Mouse (Mus musculus) megakaryocyte, embryonic 14.5 days (primary cell): ENCODE results near the gene Fsip1. TPM values are rescaled to one million over a fixed set of nuclear protein-coding genes. Genes with fewer than 3 reads are reported as not detected.

Experiments used
- H3K27me3 ChIP-seq: replicated peaks from 2 replicates; pipeline ENCODE3; 2012; ENCODE audit warnings: inconsistent platforms
- H3K36me3 ChIP-seq: replicated peaks from 2 replicates; pipeline ENCODE3; 2012; ENCODE audit warnings: low read length, inconsistent platforms, mixed read lengths
- H3K4me1 ChIP-seq: 2 replicates; pipeline ENCODE4 v1.6.1; 2012; ENCODE audit warnings: inconsistent platforms
- H3K4me3 ChIP-seq: replicated peaks from 2 replicates; pipeline ENCODE3; 2012; ENCODE audit warnings: moderate library complexity, mild to moderate bottlenecking, inconsistent platforms
- H3K9me3 ChIP-seq: 2 replicates; pipeline ENCODE4 v1.6.1; 2012; ENCODE audit warnings: inconsistent platforms
- FLI1 ChIP-seq: IDR thresholded peaks from 2 replicates; pipeline ENCODE4 v1.6.1; 2012; ENCODE audit warnings: low read length, inconsistent platforms, mixed read lengths
- GATA1 ChIP-seq: IDR thresholded peaks from 3 replicates; pipeline ENCODE4 v1.6.1; 2012; ENCODE audit warnings: mixed read lengths, low read length, inconsistent platforms, borderline replicate concordance
- polyA plus RNA-seq: library from polyadenylated mRNA; stranded (reverse); fragments of >175 nt; gene quantifications from 2 replicates; pipeline ENCODE4 v1.2.3, GENCODE M21; 2012; ENCODE audit warnings: low replicate concordance; ENCODE audit not compliant: insufficient read depth

Gene Fsip1
- polyA plus RNA-seq, 1 experiment, result not detected

DNA sequence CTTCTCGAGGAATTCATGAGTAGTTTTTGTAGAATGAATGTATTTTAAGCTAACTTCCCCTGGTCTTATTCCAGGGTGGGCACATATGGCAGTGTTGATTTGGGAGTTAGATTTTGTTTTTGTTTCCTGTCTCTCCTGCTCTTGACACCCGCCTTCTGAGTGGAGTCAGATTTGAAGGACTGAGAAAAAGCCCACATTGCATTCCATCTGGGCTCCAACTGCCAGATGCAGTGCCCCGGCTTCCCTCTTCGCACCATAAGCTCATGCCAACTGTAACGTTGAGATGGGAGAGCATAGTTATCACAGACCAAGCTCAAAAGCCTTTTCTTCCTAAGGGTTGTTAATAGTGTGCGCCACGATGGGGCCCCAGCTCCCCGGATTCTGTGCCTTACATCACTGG is 5.9 kb upstream of the Fsip1 start:
- Histone ChIP-seq H3K36me3 (no peaks in the 10 kb centered on the region), H3K4me3 (no peak overlapping the region), H3K27me3 (peaks cover 16% of the 10 kb centered on the region), H3K4me1 (0 out of 2 replicates have a peak, but pooled peaks cover 4% of the 10 kb centered on the region), H3K9me3 (peaks cover 4% of the 10 kb centered on the region)
- no peak for TF ChIP-seq FLI1
- TF ChIP-seq GATA1, result no peak

GRCm38 (mm10) chr2:118259746-118260145 is 3.0 kb upstream of the Fsip1 start:
- no peak overlapping the region for H3K4me3 ChIP-seq
- peaks cover 11% of the 10 kb centered on the region for H3K9me3 ChIP-seq
- peaks cover 9% of the 10 kb centered on the region for H3K4me1 ChIP-seq
- H3K36me3 ChIP-seq, result no peaks in the 10 kb centered on the region
- TF ChIP-seq FLI1 (no peak), GATA1 (no peak)
- peaks cover 14% of the 10 kb centered on the region for H3K27me3 ChIP-seq

GRCm38 (mm10) chr2:118257094-118257493 is 328 bp upstream of the Fsip1 start:
- H3K9me3 ChIP-seq, result peaks cover 17% of the 10 kb centered on the region
- H3K27me3 ChIP-seq, result peaks cover 18% of the 10 kb centered on the region
- no peak overlapping the region for H3K4me3 ChIP-seq
- H3K36me3 ChIP-seq, result no peaks in the 10 kb centered on the region
- peaks cover 9% of the 10 kb centered on the region for H3K4me1 ChIP-seq
- TF ChIP-seq GATA1 (no peak), FLI1 (no peak)

- Histone ChIP-seq H3K27me3 (peaks cover 19% of the 10 kb centered on the region), H3K36me3 (no peaks in the 10 kb centered on the region), H3K4me1 (peaks cover 9% of the 10 kb centered on the region), H3K4me3 (no peak overlapping the region), H3K9me3 (peaks cover 17% of the 10 kb centered on the region)
- TF ChIP-seq GATA1, result no peak
- TF ChIP-seq FLI1, result no peak
Measured at GRCm38 (mm10) chr2:118254516-118254915, 2.2 kb downstream of the Fsip1 start.

DNA sequence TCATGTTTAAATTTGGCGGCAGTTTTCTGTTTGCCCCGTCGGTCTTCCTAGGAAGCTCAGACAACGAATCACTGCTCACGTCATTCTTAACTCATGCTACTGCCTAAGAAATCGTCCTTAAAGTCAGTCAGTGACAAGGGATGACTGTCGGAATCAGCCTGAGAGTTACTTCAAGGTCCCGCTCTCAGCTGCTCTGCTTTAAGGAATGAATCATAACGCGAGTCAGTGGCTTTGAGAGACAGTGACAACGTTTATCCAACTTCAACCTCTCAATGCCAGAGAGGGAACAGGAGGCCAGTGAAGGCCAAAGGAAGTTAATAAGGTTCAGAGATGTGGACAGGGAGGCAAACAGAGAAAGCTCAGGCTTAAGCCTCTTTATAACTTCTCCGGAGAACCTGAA is 7.8 kb downstream of the Fsip1 start:
- H3K4me3 ChIP-seq, result no peak overlapping the region
- peaks cover 24% of the 10 kb centered on the region for H3K27me3 ChIP-seq

DNA sequence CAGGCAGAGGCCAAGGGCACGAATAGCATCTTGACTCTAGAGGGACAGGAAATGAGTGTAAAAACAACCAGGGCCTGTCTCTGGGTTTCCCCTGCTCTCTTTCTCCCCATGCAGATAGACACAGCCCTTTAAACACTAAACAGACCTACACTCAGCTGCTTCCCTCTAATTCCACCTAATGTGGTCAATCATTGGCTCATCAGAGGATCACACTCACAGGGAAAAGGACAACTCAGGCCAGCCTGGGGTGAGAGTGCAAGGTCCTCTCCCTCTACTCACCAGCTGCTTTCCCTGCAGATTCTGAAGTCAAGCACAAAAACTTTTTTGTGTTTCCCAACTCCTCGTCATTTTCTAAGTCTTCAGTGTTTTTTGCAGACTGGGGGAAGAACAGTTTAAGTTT is 8.8 kb downstream of the Fsip1 start:
- H3K36me3 ChIP-seq, result no peaks in the 10 kb centered on the region
- peaks cover 20% of the 10 kb centered on the region for H3K27me3 ChIP-seq
- TF ChIP-seq FLI1 (no peak), GATA1 (no peak)
- peaks cover 5% of the 10 kb centered on the region; the same call in 1 of the 2 replicates for H3K9me3 ChIP-seq
- H3K4me3 ChIP-seq, result no peak overlapping the region
- no peaks in the 10 kb centered on the region for H3K4me1 ChIP-seq

More for the DNA sequence above, 7.8 kb downstream of the Fsip1 start:
- Histone ChIP-seq H3K9me3 (peaks cover 5% of the 10 kb centered on the region; the same call in 1 of the 2 replicates), H3K36me3 (no peaks in the 10 kb centered on the region), H3K4me1 (peaks cover 3% of the 10 kb centered on the region; the same call in 1 of the 2 replicates)
- TF ChIP-seq FLI1 (no peak), GATA1 (no peak)

DNA sequence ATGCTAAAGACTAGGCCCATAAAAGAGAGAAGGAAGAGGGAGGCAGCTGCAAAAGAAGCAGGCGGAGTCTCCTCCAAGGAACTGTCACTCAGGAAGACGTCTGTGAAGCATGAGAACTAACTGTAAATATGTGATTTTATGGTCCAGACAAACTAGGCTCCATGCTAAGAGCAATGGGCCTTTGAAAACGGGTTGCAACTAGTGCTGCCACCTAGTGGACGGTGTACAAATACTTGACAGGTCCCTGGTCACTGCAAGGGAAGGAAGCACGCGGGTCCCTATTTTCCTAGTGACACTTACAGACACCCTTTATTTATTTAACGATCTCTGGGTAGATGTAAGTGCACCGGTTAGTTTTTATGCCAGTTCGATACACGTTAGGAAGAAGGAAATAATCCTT is 10.9 kb downstream of the Fsip1 start:
- Histone ChIP-seq H3K36me3 (no peaks in the 10 kb centered on the region), H3K4me3 (no peak overlapping the region), H3K9me3 (peaks cover 5% of the 10 kb centered on the region; the same call in 1 of the 2 replicates), H3K4me1 (no peaks in the 10 kb centered on the region), H3K27me3 (peaks cover 16% of the 10 kb centered on the region)
- no peak for TF ChIP-seq GATA1

DNA sequence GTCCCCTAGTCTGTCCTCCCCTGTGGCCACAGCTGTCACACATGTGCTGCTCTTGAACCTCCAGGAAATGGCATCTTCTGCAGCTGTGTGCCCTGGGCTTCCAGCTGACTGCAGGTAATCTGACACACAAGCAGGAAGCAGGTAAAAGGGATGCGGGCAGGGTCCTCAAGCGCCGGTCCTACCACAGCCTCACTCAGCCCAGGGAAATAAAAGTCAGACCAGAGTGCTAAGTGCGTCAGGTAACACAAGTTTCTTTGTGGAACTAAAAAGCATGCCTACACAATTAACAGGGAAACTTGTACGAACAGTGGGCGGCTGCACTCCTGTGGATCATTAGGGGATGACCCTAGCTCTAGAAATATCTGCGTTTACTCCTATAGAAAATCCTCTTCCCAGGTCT is 20.6 kb downstream of the Fsip1 start:
- H3K4me1 ChIP-seq, result no peaks in the 10 kb centered on the region
- no peak for TF ChIP-seq FLI1
- TF ChIP-seq GATA1, result no peak
- no peaks in the 10 kb centered on the region for H3K9me3 ChIP-seq
- peaks cover 15% of the 10 kb centered on the region for H3K27me3 ChIP-seq
- H3K36me3 ChIP-seq, result no peaks in the 10 kb centered on the region
- H3K4me3 ChIP-seq, result no peak overlapping the region

DNA sequence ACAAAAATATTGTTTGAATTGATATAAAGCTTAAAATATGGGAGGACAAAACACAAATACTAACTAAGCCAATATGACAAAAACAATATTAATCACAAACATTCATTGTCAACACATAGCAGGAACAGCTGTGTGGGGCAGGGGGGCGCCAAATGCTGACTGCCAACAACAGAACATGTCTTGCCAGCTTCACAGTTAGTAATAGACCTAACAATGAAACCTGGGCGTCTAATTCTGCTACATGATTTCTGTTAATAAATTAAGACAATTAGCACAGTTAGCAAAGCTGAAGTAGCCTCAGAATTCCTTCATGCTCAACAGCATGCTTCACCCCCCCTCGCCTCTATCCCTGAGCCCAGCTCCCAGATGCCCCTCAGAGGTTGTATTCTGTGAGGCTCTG is 21.2 kb downstream of the Fsip1 start:
- no peaks in the 10 kb centered on the region for H3K4me1 ChIP-seq
- TF ChIP-seq GATA1 (no peak), FLI1 (no peak)
- no peaks in the 10 kb centered on the region for H3K9me3 ChIP-seq
- H3K27me3 ChIP-seq, result peaks cover 15% of the 10 kb centered on the region
- no peak overlapping the region for H3K4me3 ChIP-seq
- no peaks in the 10 kb centered on the region for H3K36me3 ChIP-seq

DNA sequence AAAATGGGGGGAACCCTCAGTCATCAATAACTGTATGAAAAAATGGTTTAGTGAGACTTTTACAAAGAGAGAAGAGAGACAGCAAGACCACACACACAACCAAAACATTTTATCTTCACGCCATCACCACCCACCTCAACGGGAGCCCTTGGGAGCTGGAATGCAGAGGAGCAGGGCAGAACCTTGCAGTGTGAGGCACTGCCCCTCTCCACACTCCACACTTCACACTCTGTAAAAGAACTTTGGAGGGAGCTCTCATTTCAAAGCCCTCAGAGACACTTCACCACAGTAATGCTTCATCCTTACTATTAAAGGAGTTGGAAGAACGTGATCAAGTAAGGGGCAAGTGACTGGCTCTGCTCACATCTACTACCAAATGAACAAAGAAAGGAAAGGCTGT is 26.2 kb downstream of the Fsip1 start:
- no peaks in the 10 kb centered on the region for H3K4me1 ChIP-seq
- no peaks in the 10 kb centered on the region for H3K36me3 ChIP-seq
- H3K9me3 ChIP-seq, result no peaks in the 10 kb centered on the region
- TF ChIP-seq GATA1, result no peak
- TF ChIP-seq FLI1, result no peak
- H3K27me3 ChIP-seq, result peaks cover 3% of the 10 kb centered on the region
- H3K4me3 ChIP-seq, result no peak overlapping the region

DNA sequence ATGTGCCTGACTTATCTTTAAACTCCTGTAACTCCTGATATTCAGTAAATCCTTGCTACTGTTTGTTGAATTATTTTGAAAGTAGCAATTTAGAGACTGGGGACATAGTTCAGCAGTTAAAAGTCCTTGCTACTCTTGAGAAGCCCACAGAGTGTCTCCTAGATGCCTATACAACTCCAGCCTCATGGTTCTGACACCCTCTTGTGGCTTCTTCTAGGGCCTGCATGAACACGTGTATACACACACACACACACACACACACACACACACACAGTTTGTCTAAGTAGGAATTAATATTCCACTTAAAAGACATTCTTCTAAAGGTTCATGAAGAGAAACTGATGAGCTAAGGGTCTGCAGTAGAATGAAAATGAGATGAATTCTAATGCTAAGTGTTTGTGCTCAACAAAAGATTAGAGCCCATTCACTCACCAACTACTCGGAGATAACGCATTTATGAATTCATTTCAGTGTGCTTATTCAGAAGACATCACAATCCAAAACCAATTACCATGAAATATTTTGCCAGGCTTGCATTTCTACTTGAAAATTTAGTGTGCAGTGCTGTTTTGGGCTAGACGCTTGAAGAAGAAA is 28.2 kb downstream of the Fsip1 start:
- no peak for TF ChIP-seq GATA1
- Histone ChIP-seq H3K4me1 (no peaks in the 10 kb centered on the region), H3K36me3 (no peaks in the 10 kb centered on the region), H3K4me3 (no peak overlapping the region), H3K9me3 (no peaks in the 10 kb centered on the region), H3K27me3 (peaks cover 5% of the 10 kb centered on the region)
